Mouse (Mus musculus) adrenal gland, postnatal 10 days (tissue): ENCODE measurements at regions not wholly inside any gene's neighbourhood (a gene's known extent, or its start where the extent isn't known, plus 50 kb on each side); places are given as distances from the start of the nearest gene placed in this dataset.

Experiments used
- DNase-seq: peaks from one replicate; pipeline ENCODE4 v3.0.0; 2021; ENCODE audit warnings: mixed read lengths

- DNase-seq = no peak
These were observed 106.0 kb downstream of the Rpl14 start for GRCm38 (mm10) chr9:120677216-120677615.

GRCm38 (mm10) chr9:120679822-120680426 is 108.7 kb downstream of the Rpl14 start:
- DNase-seq = no peak

- DNase-seq = no peak
These were observed 110.2 kb downstream of the Rpl14 start for GRCm38 (mm10) chr9:120681404-120681803.

GRCm38 (mm10) chr9:120685961-120686360 is 114.7 kb downstream of the Rpl14 start:
- DNase-seq = no peak

- DNase-seq = no peak
These were observed 117.8 kb downstream of the Rpl14 start for GRCm38 (mm10) chr9:120689025-120689424.

- no peak for DNase-seq
These were observed 119.3 kb downstream of the Rpl14 start for GRCm38 (mm10) chr9:120690510-120690909.

GRCm38 (mm10) chr9:120690961-120691941 is 120.0 kb downstream of the Rpl14 start:
- peak; percentile 88 for DNase-seq

- no peak for DNase-seq
These were observed 120.7 kb downstream of the Rpl14 start for GRCm38 (mm10) chr9:120691971-120692401.

GRCm38 (mm10) chr9:120694457-120694856 is 123.2 kb downstream of the Rpl14 start:
- no peak for DNase-seq

- no peak for DNase-seq
These were observed 124.7 kb downstream of the Rpl14 start for GRCm38 (mm10) chr9:120695966-120696365.

GRCm38 (mm10) chr9:120697749-120698148 is 126.5 kb downstream of the Rpl14 start:
- no peak for DNase-seq

GRCm38 (mm10) chr9:120699781-120700180 is 128.5 kb downstream of the Rpl14 start:
- DNase-seq = no peak

GRCm38 (mm10) chr9:120702836-120703235 is 131.6 kb downstream of the Rpl14 start:
- DNase-seq = no peak

GRCm38 (mm10) chr9:120703291-120703930 is 132.2 kb downstream of the Rpl14 start:
- peak; percentile 38 for DNase-seq

GRCm38 (mm10) chr9:120706562-120707198 is 135.4 kb downstream of the Rpl14 start:
- DNase-seq = no peak

GRCm38 (mm10) chr9:120708507-120708906 is 137.3 kb downstream of the Rpl14 start:
- no peak for DNase-seq

GRCm38 (mm10) chr9:120709146-120709655 is 138.0 kb downstream of the Rpl14 start:
- DNase-seq = no peak

- DNase-seq = no peak
These were observed 141.7 kb downstream of the Rpl14 start for GRCm38 (mm10) chr9:120712987-120713386.

GRCm38 (mm10) chr9:120715665-120716121 is 144.4 kb downstream of the Rpl14 start:
- no peak for DNase-seq

- DNase-seq = no peak
These were observed 147.6 kb downstream of the Rpl14 start for GRCm38 (mm10) chr9:120718812-120719211.

- no peak for DNase-seq
These were observed 150.3 kb downstream of the Rpl14 start for GRCm38 (mm10) chr9:120721451-120722123.
